14 mouse cellular contexts compared by ENCODE assay signal in the genomic region with DNA sequence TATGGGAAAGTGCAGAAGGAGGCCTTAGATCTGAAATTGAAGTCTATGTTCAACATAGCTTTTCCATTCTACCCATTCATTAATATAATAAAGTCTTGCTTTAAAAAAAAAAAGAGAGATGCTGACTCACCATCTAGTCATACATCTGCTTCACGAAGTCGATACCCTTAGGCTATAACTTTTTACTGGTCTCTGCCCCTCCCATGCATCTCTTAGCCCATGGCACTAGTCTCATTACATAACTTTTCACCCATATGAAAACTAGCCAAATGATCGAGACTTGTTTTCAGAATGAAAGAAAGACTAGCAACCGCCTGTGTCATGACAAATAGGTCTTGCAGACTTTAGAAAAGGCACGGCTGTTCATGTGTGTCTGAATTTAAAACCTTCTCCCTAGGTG.
"Had no signal": no experiment of that assay in that cellular context is flagged by ENCODE, and none has a peak within 500 bp of the region (broad histone marks: within the 10 kb centered on the region; RNA-seq: fewer than 3 reads in every experiment).

No protein-coding gene starts in this region.

- DNase-seq: gastrocnemius, adult 2 months; gastrocnemius, postnatal 10 days; gastrocnemius, postnatal 25 days; heart, adult 18-20 months; heart, postnatal 10 days; heart, postnatal 4 days; kidney, adult 18-20 months; kidney, adult 8-10 months; kidney, postnatal 10 days; kidney, postnatal 25 days; kidney, postnatal 4 days; layer of hippocampus, adult 9-11 months; layer of hippocampus, postnatal 36 days; left cerebral cortex, postnatal 4 days had no signal
